Mouse (Mus musculus) cerebellum, adult 8-10 months (tissue): Measurements from ENCODE around the gene Cfap100.

Experiments
- DNase-seq: peaks from one replicate; pipeline ENCODE4 v3.0.0; 2022

The Cfap100 gene

GRCm38 (mm10) chr6:90369725-90370553 lies 58.7 kb downstream of the Cfap100 start:
- DNase-seq, result no peak

DNA sequence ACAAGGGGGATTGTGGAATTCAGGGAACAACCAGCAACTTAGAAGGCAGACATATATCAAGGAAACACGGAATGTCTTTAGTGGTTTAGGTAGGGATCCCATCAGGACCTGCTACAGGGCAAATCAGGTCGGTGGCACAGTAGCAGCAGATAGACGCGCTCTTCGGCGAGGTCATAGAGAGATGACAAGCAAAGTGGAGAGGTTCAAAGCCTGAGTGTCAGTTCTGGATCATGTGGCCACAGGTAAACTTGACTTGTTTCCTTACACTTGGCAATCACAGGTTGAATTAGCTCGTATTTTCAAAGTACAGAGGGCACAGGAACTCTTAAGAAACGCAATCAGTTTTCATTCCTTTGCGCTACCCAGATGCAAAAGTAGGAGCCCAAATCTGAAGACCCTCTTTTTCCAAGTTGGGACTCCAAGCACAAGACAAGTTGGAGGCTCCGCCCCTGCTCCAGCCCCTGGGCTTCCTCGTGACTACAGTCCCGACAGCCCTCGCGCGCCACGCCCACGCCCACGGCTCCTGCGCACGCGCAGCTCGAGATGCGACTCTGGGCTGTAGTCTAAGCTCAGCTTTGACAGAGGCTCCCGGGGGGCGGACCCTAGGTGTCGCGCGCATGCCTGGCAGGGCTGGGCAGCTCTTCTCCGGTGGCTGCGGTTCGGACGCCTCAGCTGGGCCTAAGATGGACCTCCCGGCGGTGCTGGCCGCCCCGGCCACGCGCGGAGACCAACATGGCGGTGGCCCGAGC lies 59.4 kb downstream of the Cfap100 start, which contains the start of gene Zxdc:
Gene Zxdc (plus strand): TSS at position 517 of the 749 bp plus-strand sequence.
- peak; percentile 99 for DNase-seq

DNA sequence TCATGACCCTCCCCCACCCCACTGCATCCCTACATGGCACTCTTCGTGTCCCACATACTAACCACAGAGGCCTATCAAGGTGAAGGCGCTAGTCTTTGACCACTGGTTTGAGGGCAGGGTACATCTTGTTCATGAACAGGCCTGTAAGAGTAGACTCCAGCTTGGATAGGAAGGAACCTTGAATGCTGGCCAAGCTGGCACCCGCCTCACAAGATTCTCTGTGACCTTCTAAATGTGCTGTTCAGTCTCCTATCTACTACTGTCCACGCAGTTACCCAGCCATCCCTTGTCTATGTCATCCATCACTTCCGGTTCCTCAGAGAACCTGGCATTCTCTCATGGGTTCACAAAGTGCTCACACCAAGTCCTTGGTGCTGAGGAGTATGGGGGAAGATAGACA lies 65.3 kb downstream of the Cfap100 start:
- no peak for DNase-seq

DNA sequence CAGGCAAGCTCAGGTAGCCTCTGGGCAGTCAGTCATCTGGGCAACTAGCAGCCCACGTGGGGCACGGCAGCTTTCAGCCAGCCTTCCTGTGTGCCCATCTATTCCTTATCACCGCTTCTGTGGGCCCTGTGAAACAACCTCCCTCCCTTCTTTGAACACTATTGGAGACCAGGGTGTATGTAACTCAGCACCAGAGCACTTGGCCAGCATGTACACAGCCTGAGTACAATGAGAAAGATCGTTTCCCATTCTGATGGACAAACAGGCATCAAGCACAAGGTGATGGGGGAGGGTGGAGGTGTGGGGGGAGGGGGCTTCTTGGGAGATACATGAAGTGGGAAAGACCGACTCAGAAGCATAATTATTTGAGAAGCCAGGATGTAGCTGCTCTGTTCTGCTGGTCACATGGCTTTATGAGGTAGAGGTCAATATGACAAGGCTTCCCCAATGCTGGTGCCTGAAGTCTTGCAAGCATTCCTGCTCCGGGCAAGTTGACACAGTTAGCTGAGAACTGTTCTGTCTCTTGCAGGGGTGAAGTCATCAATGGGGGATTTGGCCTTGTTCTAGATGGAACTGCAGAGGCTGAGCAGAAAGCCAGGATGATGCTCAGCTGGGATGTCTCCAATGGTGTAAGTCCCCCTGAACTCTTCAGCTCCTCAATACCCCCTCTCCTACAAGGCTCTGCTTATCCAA lies 67.5 kb downstream of the Cfap100 start:
- DNase-seq, result no peak

DNA sequence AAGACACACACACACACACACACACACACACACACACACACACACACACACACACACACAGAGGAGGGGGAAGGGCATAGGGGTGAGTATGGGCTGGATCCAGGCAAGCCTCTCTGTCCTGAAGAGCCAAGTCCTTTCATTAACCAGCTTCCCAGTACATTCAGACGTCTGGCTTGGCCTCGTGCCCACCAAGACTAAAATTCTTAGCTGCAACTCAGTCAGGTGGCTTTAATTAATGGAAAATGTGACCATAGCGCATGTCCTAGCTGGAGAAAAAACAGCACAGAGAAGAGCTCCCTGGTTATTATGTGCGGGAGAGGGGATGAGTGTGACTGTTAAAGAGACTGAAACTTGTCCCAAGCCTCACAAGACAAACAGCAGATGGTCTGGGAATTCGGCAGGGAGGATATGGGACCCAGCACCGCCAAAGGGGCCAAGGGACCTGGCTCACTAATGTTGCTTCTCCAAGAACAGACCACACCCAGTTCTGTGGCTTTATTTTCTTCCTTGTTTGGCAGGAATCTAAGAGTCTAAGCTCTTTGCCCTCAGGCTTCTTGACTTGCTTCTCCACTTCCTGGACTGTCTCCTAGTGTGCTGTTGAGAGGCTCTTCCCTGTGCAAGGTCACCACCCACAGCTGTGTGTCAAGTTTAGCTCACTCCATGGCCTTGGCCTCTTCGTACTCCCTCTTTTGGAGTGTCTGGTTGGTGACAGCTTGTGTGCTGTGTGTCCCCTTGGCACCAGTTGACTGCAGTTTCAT lies 68.4 kb downstream of the Cfap100 start:
- peak; percentile 17 for DNase-seq

DNA sequence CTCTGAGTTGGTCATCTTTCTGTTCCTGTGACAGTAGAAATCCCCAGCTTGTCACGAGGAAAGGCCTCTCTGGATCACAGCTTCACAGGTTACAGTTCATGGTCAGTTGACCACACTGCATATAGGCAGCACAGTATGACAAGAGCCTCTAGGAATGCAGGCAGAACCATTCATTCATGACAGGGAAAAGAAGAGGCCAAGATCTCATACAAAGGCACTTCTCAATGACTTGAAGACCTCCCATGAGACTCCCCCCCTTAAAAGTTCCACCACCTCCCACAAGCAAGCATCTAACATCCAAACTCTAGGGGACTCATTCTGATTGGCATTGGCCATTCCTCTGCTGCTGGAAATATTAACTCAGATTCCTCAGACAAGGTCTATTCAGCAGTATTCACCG lies 69.2 kb downstream of the Cfap100 start:
- DNase-seq, result no peak

DNA sequence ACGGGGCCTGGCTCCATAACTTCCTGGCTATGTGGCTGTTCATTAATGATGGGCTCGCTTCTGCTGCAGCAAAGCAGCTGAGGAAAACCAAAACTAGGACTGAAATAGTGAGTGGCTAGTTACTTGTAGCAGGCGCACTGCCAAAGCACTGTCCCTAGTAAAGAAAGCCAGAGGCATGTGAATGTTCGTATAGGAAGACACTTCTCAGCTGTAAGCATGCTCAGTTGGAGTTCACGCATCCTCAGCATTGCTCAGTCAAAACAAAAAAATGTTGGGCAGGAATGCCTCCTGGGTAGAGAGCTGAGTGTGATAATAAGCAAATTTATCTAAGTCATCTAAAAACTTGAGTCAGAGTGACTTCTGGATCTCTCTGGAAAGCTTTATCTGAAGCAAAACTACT lies 70.5 kb downstream of the Cfap100 start:
- DNase-seq, result no peak
